Mouse (Mus musculus) heart, adult 11 months (tissue): ENCODE results near the gene Vmn2r29.
A peak's percentile ranks its signal among the peaks of the same experiment; 100 is the strongest.
"Not testable (repeated sequence)": the region's sequence is repeated elsewhere in the genome, so short reads cannot be mapped to it uniquely, and the experiment has no call there.

ENCODE experiments used
- DNase-seq: peaks from one replicate; pipeline ENCODE4 v3.0.0; 2022

Vmn2r29 gene

GRCm38 (mm10) chr7:7247228-7247627 is at the start of gene Vmn2r29:
TSS of gene Vmn2r29 (minus strand) at chr7:7247328.
- not testable (repeated sequence) for DNase-seq

DNA sequence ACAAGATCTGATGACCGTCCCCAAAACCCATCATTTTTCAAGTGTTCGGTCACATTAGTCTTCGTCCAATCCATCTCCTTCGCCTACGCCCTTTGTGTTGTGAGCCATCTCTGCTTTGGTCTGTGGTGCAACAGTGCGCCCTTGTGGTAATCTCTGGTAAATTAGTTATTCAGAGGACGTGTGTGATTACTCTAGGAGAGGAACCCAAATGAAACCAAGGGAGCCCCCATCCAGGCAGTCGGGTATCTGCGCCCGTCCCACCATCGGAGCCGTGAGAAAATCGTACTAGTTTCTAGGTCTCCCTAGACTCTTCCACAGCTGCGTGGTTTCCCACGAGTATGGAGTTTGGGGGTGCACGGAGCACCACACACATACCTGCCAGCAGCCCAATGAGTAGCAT is 48.5 kb upstream of the Vmn2r29 start:
- DNase-seq: peak; percentile 92

- peak; percentile 88 for DNase-seq
These were observed 34.3 kb upstream of the Vmn2r29 start for GRCm38 (mm10) chr7:7281383-7281782.

GRCm38 (mm10) chr7:7277966-7278567 is 30.9 kb upstream of the Vmn2r29 start, which contains the start of gene Gm45844:
TSS of gene Gm45844 (minus strand) at chr7:7278289.
- peak; percentile 99 for DNase-seq

DNA sequence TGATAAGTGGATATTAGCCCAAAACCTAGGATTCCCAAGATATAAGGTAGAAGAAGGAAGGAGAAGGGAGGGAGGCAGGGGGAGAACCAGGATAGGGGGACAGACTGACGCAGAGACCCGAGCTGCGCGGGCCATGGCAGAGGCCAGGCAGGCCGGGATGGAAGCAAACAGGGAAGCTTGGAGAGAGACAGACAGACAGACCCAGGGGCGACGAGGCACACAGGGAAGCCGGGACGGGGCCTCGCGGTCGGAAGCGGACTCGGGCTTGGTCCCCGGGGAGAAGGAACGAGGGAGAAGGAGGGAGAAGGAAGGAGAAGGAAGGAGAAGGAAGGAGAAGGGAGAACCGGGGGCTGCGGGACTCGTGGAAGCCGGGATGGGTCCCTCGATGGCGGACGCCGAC is 30.4 kb upstream of the Vmn2r29 start:
- DNase-seq: not testable (repeated sequence)

- DNase-seq: peak; percentile 95
These were observed 37.6 kb downstream of the Vmn2r29 start, which contains the start of gene Zfp772 for GRCm38 (mm10) chr7:7209313-7210151. TSS of gene Zfp772 (minus strand) at chr7:7209998.

GRCm38 (mm10) chr7:7188191-7188942 is 58.8 kb downstream of the Vmn2r29 start:
- peak; percentile 95 for DNase-seq

DNA sequence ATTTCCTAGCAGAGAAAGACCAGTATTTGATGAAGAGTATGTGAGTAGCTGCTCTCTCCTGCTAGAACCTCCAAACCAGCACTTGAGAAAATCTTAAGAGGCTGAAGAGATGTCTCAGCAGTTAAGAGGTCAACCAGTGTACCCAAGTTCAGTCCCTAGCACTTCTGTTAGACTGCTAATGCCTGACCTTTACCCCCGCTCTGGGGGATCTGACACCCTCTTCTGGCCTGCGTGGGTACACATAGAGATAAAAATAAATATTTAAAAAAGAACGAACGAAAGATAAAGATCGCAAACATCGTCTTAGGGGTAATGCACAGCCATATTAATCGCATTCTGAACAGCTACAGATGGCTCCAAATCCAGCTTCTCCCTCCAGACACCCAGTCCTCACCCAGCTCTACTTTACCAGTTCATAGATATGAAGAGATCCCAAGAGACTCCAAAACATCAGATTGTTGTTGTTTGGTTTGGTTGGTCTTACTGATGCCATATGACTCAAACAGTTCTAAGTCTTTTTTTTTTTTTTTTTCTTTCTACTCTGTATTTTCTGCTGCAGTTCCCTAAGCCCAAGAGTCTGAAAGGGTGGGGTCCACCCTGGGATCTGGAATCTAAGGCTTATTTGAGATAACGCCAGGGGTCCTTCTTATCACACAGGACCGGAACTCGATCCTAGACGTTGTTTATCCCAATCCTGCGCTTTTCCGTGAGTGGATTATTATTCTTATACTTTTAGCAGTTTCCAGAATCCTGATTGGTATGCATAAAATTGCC is 59.5 kb downstream of the Vmn2r29 start:
- DNase-seq: no peak

DNA sequence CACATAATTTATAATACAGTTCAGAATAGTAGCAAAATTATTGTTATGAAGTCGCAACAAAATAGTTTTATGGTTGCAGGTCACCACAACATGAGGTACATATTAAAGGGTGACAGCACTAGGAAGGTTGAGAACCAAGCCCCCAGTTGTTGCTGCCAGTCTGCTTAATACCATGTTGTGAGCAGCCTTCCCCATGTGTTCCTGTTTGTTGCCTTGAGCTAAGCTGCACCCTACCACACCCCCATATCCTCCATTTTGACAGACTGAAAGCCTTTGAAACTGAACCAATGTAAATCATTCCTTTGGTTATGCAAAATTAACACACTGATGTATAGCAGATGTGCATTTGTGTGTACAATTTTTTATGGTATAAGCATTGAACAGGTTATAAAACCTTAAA is 61.2 kb downstream of the Vmn2r29 start:
- no peak for DNase-seq
